Mouse (Mus musculus) heart, postnatal 10 days (tissue): ENCODE data around the gene Vmp1. TPM values are rescaled to one million over a fixed set of nuclear protein-coding genes. Genes with fewer than 3 reads are reported as not detected.

Experiments used
- DNase-seq, 2 experiments: peaks; one replicate each; pipeline ENCODE4 v3.0.0; 2021
- intact Hi-C: fragments of 180-260 bp; cut with DNase I; formaldehyde crosslinking; loops from one replicate; pipeline ENCODE4 v1.15.1; 2025
- total RNA-seq, 2 experiments: library from RNA; stranded (reverse); gene quantifications; 2 replicates each; pipeline ENCODE4 v1.2.3; 2021

The Vmp1 gene
- total RNA-seq, 2 experiments from 2014 or later, result 49.8 to 53.1 TPM

DNA sequence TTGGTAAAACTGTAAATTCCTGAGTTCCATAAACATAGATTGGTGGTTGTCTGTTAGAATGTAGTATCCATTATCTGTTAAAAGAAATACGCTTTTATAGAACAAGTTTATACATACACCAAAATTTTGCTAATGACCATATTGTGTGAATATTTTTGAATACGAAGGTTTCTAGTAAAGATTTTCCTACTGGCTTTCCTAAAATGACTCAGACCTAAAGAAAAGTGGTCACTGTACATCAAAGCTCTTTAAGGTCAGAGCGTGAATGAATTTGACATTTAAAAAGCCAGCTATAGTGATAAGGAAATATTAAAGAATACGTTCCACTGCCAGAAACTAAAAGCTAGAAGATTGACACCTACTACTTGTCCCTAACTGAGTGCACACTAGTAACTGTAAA lies 39.1 kb downstream of the Vmp1 start:
- DNase-seq, result no peak
- intact Hi-C loops, result no loop called here

- intact Hi-C loops, result no loop called here
- DNase-seq, result no peak
Measured at GRCm38 (mm10) chr11:86641714-86642113, 41.9 kb downstream of the Vmp1 start.

GRCm38 (mm10) chr11:86637697-86638096 lies 45.9 kb downstream of the Vmp1 start:
- DNase-seq, result no peak
- intact Hi-C loops, result no loop called here

DNA sequence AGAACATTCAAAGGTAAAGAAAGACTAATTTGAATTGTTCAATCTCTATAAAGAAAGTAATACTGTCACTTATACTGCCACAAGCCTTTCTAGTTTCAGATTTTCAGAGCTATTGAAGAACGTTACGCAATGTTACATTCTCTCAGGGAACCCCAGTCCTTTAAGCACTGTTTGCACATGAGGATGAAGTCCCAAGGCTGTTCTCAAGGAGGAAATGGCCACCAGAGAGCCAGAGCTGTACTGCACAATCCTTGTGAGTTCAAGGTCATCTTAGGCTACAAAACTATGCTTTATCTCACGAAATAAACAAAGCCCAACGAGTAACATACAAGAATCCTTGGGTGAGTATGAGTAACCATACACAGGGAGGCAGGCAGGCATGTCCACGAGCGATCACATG lies 49.2 kb downstream of the Vmp1 start:
- intact Hi-C loops, result no loop called here
- DNase-seq, result no peak

DNA sequence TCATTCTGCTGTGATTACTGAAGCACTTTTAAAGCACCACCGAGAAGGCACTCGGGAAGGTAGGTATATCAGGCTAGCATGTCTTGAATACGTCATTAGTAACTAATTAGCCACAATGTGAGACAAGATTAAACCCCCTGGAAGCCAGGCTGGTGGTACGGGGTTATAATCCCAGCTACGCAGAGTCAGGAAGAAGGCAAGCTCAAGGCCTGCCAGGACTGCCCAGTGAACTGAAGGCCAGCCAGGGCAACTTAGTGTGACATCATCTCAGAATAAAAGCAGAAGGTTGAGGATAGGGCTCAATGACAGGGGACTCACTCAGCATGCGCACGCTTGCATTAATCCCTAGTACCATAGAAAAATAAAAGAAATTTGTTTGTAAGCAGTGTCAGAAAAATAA lies 53.7 kb downstream of the Vmp1 start:
- intact Hi-C loops, result no loop called here
- DNase-seq, result no peak

DNA sequence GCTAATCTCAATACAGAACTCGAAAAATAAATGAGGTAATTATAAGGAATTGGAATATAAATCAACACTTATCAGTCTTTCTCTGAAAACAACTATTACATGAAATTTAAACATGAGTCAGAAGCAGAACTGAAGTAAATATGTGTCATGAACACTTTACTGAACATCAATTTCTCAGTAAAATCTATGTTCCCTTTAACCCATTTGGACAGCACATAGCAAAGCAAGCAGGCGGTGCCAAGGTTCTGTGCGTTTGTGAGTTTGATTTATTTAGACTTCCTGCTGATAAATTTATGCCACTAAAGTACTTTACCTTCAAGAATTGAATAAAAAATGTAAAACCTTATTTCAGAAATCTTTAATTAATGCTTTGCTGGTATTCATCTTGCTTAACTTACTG lies 54.2 kb downstream of the Vmp1 start:
- intact Hi-C loops, result no loop called here
- DNase-seq, result no peak

DNA sequence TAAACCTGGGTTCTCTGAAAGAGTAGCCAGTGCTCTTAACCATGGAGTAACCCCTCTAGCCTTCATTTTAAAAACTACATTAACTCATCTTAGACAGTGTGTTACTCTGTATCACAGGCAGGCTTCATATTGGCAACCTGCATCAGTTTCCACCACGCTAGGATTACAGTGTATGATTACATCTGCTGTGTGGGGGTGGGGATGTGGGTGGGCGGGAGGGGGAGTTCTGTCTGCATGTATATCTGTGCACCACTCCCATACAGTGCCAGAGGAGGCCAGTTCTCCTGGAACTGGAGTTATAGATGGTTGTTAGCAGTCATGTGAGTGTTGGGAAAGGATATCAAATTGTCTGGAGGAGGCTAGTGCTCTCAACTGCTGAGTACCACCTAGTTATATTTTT lies 55.2 kb downstream of the Vmp1 start:
- intact Hi-C loops, result no loop called here
- no peak for DNase-seq

DNA sequence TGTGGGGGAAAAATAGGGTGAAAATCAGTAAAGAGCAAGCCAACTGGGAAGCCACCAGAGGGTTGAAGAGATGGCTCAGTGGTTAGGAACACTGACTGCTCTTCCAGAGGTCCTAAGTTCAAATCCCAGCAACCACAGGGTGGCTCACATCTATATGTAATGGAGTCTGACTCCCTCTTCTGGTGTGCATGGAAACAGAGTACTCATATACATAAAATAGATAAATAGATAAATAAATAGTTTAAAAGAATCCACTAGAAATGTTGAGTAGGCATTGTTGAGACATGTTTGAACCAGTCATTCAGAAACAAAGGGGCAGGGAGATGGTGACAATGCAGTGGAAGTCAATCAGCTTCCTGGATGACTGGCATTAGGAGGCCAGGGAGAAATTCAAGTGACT lies 56.0 kb downstream of the Vmp1 start:
- intact Hi-C loops, result no loop called here
- no peak for DNase-seq

DNA sequence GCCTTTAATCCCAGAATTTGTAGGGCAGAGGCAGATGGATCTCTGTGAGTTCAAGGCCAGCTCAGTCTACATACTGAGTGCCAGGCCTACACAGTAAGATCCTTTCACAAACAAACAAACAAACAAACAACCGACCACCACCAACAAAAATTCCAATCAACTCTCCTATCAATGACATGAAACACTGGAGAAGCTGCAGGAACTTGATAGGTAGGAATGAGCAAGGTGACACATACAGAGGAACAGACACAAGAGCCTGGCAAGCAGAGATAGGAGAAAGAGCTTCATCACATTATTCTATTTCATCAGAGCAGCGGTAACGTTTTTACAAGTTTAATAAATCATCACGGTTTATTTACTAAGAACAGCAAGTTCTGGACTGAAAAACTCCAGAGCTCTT lies 56.9 kb downstream of the Vmp1 start:
- intact Hi-C loops, result no loop called here
- no peak for DNase-seq

DNA sequence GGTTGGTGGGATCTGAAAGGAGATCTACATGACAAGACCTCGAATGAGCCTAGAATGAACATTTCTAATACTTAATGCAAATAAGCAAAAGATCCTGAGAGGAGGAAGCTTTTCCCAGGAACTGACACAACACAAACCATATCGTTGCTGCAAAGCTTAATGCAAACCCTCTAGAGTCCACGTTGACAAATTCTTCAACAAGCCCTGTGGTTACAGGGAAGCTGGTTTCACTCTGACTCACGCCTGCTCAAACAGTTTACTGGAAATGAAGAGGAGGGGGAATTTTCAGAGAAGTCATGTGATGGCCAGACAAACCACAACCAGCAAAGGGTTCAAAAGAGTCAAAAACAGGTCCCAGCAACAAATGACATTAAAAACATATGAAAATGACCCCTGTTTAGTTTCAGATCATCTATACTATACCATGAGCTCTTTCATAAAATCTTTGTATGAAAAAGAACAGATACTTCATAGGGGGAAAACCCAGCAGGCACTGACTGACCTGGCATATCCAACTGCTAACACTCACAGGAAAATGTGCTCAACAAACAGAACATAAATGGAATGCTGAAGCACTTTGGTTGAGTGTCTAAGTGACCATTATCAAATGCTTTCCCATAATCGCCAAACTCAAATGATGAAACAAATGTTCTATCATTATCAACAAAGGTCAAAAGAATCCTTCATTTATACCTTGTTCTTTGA lies 59.2 kb downstream of the Vmp1 start:
- intact Hi-C loops, result no loop called here

DNA sequence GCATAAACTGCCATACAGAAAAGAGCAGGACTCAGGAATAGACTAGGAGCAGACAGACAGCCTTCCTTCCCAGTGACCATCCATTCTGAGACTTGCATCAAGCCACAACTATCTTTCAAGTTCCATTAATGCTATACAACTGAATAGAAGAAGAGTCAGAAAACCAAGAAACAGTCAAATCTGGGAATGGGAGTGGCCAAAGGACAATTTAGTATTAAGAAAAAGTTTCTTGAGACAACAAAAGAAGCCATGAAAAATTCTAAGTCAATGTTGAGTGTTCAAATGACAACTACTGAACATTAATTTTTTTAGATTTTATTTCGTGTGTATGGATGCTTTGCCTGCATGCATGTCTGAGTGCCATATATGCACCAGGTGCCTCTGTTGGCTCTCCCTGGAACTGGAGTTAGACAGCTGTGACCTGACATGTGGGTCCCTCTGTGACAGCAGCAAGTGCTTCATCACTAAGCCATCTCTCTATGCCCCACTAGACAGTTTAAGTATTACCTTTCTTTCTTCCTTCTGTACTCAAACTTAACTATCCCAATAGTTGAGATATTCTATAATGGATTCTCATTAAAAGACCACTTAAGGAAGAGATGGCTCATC lies 60.1 kb downstream of the Vmp1 start:
- no peak for DNase-seq
- intact Hi-C loops, result no loop called here

More for the DNA sequence above, 59.2 kb downstream of the Vmp1 start:
- peak in 1 of 2 experiments; percentile 11 for DNase-seq

- no peak for DNase-seq
- intact Hi-C loops, result no loop called here
Measured at GRCm38 (mm10) chr11:86622191-86622912, 61.3 kb downstream of the Vmp1 start.

- peak in 1 of 2 experiments; percentile 29 for DNase-seq
- intact Hi-C loops, result no loop called here
Measured at GRCm38 (mm10) chr11:86621139-86621538, 62.5 kb downstream of the Vmp1 start.

DNA sequence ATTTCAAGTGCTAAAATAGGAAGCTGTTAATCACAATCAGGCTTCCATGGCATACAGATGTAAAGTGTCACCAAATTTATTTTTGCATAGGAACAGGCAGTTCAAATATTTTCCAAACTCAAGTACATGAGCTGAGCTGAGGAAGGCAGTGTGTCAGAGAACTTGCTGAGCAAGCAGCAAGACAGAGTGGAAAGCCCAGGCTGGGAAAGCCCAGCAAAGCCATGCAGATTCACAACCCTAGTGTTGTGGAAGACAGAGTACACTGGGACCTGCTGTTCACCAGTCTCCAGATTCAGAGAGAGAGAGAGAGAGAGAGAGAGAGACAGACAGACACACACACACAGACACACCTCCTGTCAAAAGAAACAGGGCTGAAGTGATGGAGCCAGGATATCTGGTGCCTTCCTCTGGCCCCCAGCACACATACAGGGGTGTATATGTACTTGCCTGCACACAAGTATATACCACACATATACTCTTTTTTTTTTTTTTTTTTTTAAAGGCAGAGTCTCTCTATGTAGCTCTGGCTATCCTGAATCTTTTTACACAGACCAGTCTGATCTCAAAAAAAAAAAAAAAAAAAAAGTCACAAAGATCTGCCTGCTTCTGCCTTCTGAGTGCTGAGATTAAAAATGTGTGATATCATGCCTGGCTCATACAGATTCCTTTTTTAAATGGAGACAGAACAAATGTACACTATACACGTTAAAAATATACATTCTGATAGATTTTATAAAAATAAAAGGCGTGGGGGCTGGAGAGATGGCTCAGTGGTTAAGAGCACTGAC lies 64.9 kb downstream of the Vmp1 start:
- intact Hi-C loops, result no loop called here
- no peak for DNase-seq

DNA sequence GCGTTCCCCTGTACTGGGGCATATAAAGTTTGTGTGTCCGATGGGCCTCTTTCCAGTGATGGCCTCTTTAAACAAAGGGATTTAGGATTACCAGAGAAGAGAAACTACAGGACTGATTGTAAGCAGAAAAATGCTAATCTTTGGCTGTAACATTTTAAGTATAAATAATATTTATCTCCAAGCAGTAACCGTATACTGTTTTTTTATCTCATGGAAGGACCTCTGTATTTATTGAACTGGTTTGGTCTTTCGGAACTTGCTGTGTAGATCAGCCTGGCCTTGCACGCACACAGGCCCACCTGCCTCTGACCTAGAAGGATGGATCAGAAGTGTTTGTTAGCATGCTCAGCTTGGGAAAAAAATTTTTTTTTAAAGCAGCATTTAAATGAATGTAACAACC lies 69.0 kb downstream of the Vmp1 start:
- intact Hi-C loops, result no loop called here
- DNase-seq, result no peak

- peak; percentile 28 to 38 for DNase-seq
- intact Hi-C loops, result no loop called here
Measured at GRCm38 (mm10) chr11:86614056-86614530, 69.5 kb downstream of the Vmp1 start.

DNA sequence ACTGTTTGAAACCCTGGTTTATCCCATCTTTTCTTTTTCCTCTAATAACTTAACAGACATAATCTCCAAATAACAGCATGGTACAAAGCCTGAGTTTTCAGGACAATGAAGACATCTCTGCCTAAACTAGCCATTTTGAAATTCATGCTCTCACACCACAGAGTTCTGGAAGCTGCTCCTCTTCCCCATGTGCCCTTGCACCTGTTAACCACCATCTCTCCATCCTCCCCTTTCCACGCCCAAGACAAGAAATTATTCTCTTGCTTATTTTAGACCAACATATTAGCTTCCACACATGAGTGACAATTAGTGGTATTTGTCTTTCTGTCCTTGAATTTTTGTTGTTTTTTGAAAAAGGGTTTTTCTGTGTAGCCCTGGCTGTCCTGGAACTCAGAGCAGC lies 71.6 kb downstream of the Vmp1 start:
- no peak for DNase-seq
- intact Hi-C loops, result no loop called here

- no peak for DNase-seq
Measured at GRCm38 (mm10) chr11:86610239-86610638, 73.4 kb downstream of the Vmp1 start.

GRCm38 (mm10) chr11:86607808-86608350 lies 75.8 kb downstream of the Vmp1 start:
- DNase-seq, result no peak
- intact Hi-C loops, result no loop called here

More at GRCm38 (mm10) chr11:86610239-86610638, 73.4 kb downstream of the Vmp1 start:
- intact Hi-C loops, result no loop called here

DNA sequence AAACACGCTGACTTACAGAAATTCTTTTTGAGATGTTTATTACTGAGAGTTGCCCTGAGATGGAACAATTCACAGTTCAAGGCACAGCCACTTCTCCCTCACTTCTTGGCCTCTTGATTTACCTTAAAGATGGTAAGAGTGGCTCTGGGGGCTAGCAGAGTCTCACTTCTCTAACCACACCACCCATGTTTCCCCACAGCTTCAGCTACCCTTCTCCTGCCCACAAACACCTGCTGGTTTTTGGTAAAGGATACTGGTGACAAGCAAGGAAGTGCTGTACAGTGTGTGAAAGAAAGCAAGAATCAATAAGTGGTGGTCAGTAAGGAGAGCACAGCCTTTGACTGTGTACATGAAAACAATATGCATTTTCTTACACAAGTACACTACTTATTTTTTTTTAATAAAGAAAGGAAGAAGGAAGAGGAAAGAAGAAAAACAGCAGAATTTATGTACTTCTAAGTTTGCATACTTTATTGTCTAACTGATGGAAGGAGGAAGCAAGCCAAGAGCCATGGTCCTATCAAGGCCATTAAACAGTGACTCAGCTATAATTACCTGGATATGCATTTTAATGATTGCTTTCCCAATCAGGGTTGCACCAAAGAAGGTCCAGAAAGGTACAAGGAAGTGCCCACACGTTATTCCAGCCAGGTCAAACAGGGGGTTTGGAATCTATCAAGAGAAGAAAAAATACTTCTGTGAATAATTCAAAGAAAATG lies 76.9 kb downstream of the Vmp1 start:
- DNase-seq, result no peak
- intact Hi-C loops, result no loop called here
